Mouse (Mus musculus) liver, embryonic 15.5 days (tissue): ENCODE measurements around the gene Emc3. TPM values are rescaled to one million over a fixed set of nuclear protein-coding genes. Genes with fewer than 3 reads are reported as not detected.

Source experiments
- ATAC-seq: fragments of 200-750 bp; cut with Nextera tagmentation; 2 replicates; pipeline ENCODE4 v1.8.0; 2017; ENCODE audit warnings: moderate number of reproducible peaks, mild to moderate bottlenecking, moderate library complexity; ENCODE audit not compliant: insufficient read depth
- H3K27ac ChIP-seq: fragments of 300-500 bp; sonication (generic); replicated peaks from 2 replicates; pipeline ENCODE4 v1.5.1; 2015; ENCODE audit warnings: mild to moderate bottlenecking, inconsistent platforms
- H3K27me3 ChIP-seq: fragments of 300-500 bp; sonication (generic); 2 replicates; pipeline ENCODE4 v1.6.1; 2015; ENCODE audit warnings: mild to moderate bottlenecking, inconsistent platforms
- H3K36me3 ChIP-seq: fragments of 300-500 bp; sonication (generic); replicated peaks from 2 replicates; pipeline ENCODE4 v1.6.1; 2015; ENCODE audit warnings: moderate library complexity, mild to moderate bottlenecking, inconsistent platforms
- H3K4me1 ChIP-seq: fragments of 300-500 bp; sonication (generic); replicated peaks from 2 replicates; pipeline ENCODE4 v1.6.1; 2015; ENCODE audit warnings: inconsistent platforms
- H3K4me2 ChIP-seq: fragments of 300-500 bp; sonication (generic); 2 replicates; pipeline ENCODE4 v1.6.1; 2015; ENCODE audit warnings: moderate library complexity, mild to moderate bottlenecking, inconsistent platforms
- H3K4me3 ChIP-seq: fragments of 300-500 bp; sonication (generic); replicated peaks from 2 replicates; pipeline ENCODE4 v1.5.1; 2015; ENCODE audit warnings: mild to moderate bottlenecking, inconsistent platforms
- H3K9ac ChIP-seq: fragments of 300-500 bp; sonication (generic); 2 replicates; pipeline ENCODE4 v1.6.1; 2015; ENCODE audit warnings: moderate library complexity, mild to moderate bottlenecking, inconsistent platforms
- H3K9me3 ChIP-seq: fragments of 300-500 bp; sonication (generic); replicated peaks from 2 replicates; pipeline ENCODE4 v1.6.1; 2016; ENCODE audit warnings: inconsistent platforms
- WGBS: fragments of 180-500 bp; shearing (Covaris S2); methylation state at CpG from one replicate; pipeline ENCODE4 v1.1.7; 2015; ENCODE audit warnings: mixed read lengths; ENCODE audit not compliant: insufficient replicate concordance; 5-methylcytosine and 5-hydroxymethylcytosine counted together
- polyA plus RNA-seq: library from polyadenylated mRNA; unstranded; fragments of >200 nt; fragmentation: Nextera tagmentation; extraction: Ambion mirVana; gene quantifications from 2 replicates; pipeline ENCODE4 v1.2.1, GENCODE M21; 2015

Emc3 gene
- polyA plus RNA-seq: 40.9 and 41.2 TPM in 2 replicates

GRCm38 (mm10) chr6:113530932-113531839 is at the start of gene Emc3, which contains the start of gene Fancd2:
Emc3 (minus strand) TSS chr6:113531652.
Fancd2 (plus strand) TSS chr6:113531682.
- peak within 1 kb of the TSS; percentile 75 for H3K9ac ChIP-seq
- under 1% methylated on average over 47 of the region's 47 CpGs for WGBS
- H3K4me3 ChIP-seq: peak within 1 kb of the TSS; percentile 90
- no peaks in the 10 kb centered on the region for H3K27me3 ChIP-seq
- H3K4me2 ChIP-seq: peak within 1 kb of the TSS; percentile 77
- H3K9me3 ChIP-seq: no peaks in the 10 kb centered on the region
- peak; percentile 88 for ATAC-seq
- H3K36me3 ChIP-seq: peaks cover 21% of the 10 kb centered on the region
- H3K27ac ChIP-seq: peak within 1 kb of the TSS; percentile 83
- H3K4me1 ChIP-seq: peaks cover 25% of the 10 kb centered on the region

DNA sequence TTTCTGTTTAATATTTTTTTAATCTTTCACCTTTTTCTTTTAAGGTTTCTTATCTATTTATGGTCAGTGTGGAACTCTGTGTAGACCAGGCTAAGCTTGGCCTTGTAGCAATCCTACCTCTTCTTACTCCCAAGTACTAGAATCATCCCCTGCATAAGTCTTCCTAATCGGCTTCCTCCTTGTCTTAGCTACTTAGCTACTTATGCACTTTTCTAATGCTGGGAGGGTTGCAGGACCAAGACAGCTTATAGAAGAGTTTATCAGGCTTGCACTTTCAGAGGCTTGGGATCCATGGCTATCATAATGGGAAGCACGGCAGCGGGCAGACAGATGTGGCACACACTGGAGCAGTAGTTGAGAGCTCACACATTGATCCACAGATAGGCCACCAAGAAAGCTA is 47.9 kb upstream of the Emc3 start:
- Histone ChIP-seq H3K27ac (no peak overlapping the region), H3K4me3 (no peak overlapping the region), H3K4me2 (no peak overlapping the region), H3K9ac (no peak overlapping the region), H3K4me1 (no peaks in the 10 kb centered on the region), H3K9me3 (no peaks in the 10 kb centered on the region), H3K36me3 (peaks cover 64% of the 10 kb centered on the region), H3K27me3 (no peaks in the 10 kb centered on the region)
- WGBS: 83% methylated on average over 3 of the region's 3 CpGs
- no peak for ATAC-seq

GRCm38 (mm10) chr6:113576044-113576443 is 44.6 kb upstream of the Emc3 start:
- Histone ChIP-seq H3K27ac (no peak overlapping the region), H3K9ac (no peak overlapping the region), H3K4me2 (no peak overlapping the region), H3K4me3 (no peak overlapping the region), H3K4me1 (no peaks in the 10 kb centered on the region), H3K36me3 (peaks cover 66% of the 10 kb centered on the region), H3K9me3 (no peaks in the 10 kb centered on the region), H3K27me3 (no peaks in the 10 kb centered on the region)
- 88% methylated on average over 6 of the region's 6 CpGs for WGBS
- no peak for ATAC-seq

DNA sequence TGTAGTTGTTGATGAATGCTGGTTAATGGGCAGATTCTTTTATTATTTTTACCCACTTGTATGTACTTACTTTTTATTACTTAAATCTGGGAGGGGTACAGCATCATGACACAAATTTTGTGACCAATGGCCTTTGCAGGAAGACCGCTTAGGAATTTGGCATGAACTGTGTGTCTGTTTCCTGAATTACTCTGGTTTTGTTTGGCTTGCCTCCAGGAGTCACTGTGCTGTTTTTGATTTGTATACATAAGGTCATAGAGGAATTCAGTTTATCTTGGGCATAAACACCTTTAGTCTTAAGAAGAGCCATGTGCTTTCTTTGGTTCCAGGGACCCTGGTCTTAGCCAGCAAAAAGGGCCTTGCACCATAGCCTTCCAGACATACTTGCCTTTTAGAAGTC is 33.1 kb upstream of the Emc3 start:
- H3K9me3 ChIP-seq: no peaks in the 10 kb centered on the region
- ATAC-seq: no peak
- H3K36me3 ChIP-seq: peaks cover 83% of the 10 kb centered on the region
- no peak overlapping the region for H3K4me3 ChIP-seq
- no peaks in the 10 kb centered on the region for H3K27me3 ChIP-seq
- 82% methylated on average over 1 of the region's 1 CpGs for WGBS
- no peak overlapping the region for H3K27ac ChIP-seq
- no peaks in the 10 kb centered on the region for H3K4me1 ChIP-seq
- no peak overlapping the region for H3K9ac ChIP-seq
- H3K4me2 ChIP-seq: no peak overlapping the region

DNA sequence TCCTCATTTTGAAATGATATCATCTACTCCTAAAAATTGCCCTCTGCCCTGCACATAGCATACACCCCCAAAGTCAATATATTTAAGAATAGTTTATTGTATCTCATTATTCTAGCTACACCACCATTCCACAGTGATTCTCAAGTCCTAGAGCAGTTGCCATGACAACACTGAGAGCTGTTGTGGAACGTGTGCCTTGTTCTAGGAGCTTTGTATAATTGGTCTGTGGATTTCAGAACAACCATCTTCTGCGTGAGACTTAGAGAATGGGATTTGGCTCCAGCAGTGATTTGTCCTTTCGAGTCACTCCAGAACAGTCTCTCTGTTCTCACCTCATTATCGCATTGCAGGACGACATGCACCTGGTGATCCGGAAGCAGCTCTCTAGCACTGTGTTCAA is 28.3 kb upstream of the Emc3 start:
- Histone ChIP-seq H3K9me3 (no peaks in the 10 kb centered on the region), H3K27me3 (no peaks in the 10 kb centered on the region), H3K4me2 (no peak overlapping the region), H3K27ac (no peak overlapping the region), H3K4me3 (no peak overlapping the region), H3K4me1 (no peaks in the 10 kb centered on the region), H3K36me3 (peaks cover 70% of the 10 kb centered on the region), H3K9ac (no peak overlapping the region)
- ATAC-seq: no peak
- 81% methylated on average over 6 of the region's 6 CpGs for WGBS

DNA sequence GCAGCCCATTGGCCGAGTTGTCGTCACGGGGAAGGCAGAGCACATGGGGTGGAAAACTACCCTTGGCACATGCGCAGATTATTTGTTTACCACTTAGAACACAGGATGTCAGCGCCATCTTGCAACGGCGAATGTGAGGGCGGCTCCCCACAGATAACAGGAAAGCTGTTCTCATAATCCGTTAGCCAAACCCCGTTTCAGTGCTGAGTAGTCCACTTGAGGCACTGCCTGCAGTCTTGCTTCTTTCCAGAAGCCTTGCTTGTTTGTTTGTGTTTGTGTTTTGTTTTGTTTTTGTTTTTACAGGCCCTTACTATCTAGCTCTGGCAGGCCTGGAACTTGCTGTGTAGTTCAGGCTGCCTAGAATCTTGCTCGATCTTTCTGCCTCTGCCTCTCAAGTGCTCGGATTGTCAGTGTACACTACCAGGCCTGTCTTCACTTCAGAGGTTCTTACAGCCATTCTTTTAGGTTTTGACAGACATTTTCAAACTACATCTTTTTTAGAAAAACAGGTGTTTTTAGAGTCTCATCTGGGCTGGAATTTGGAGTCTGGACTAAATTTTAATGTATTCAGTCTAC is 12.5 kb upstream of the Emc3 start:
- peak; percentile 80 for ATAC-seq
- no peak overlapping the region for H3K4me2 ChIP-seq
- no peaks in the 10 kb centered on the region for H3K27me3 ChIP-seq
- no peak overlapping the region for H3K4me3 ChIP-seq
- H3K36me3 ChIP-seq: peaks cover 63% of the 10 kb centered on the region
- no peaks in the 10 kb centered on the region for H3K9me3 ChIP-seq
- peaks cover 4% of the 10 kb centered on the region; the same call in 1 of the 2 replicates for H3K4me1 ChIP-seq
- 57% methylated on average over 12 of the region's 12 CpGs for WGBS
- H3K9ac ChIP-seq: no peak overlapping the region
- 0 out of 2 replicates have a peak overlapping the region, but pooled peaks have one; percentile 9 for H3K27ac ChIP-seq

GRCm38 (mm10) chr6:113541610-113542009 is 10.2 kb upstream of the Emc3 start:
- Histone ChIP-seq H3K9me3 (no peaks in the 10 kb centered on the region), H3K27ac (no peak overlapping the region), H3K36me3 (peaks cover 61% of the 10 kb centered on the region), H3K4me1 (peaks cover 4% of the 10 kb centered on the region; the same call in 1 of the 2 replicates), H3K4me2 (no peak overlapping the region), H3K9ac (no peak overlapping the region), H3K27me3 (no peaks in the 10 kb centered on the region), H3K4me3 (no peak overlapping the region)
- WGBS: 74% methylated on average over 6 of the region's 6 CpGs
- no peak for ATAC-seq

GRCm38 (mm10) chr6:113534886-113535285 is 3.4 kb upstream of the Emc3 start:
- peaks cover 43% of the 10 kb centered on the region for H3K36me3 ChIP-seq
- no peak for ATAC-seq

GRCm38 (mm10) chr6:113531840-113532404 is 470 bp upstream of the Emc3 start:
- Histone ChIP-seq H3K4me2 (peak overlapping the region; percentile 77), H3K27me3 (no peaks in the 10 kb centered on the region), H3K27ac (peak overlapping the region; percentile 83), H3K9ac (peak overlapping the region; percentile 75), H3K36me3 (peaks cover 27% of the 10 kb centered on the region), H3K4me1 (peaks cover 25% of the 10 kb centered on the region), H3K4me3 (peak overlapping the region; percentile 90), H3K9me3 (no peaks in the 10 kb centered on the region)
- ATAC-seq: no peak
- WGBS: 3% methylated on average over 7 of the region's 7 CpGs

More at GRCm38 (mm10) chr6:113534886-113535285, 3.4 kb upstream of the Emc3 start:
- H3K4me3 ChIP-seq: no peak overlapping the region
- H3K9ac ChIP-seq: no peak overlapping the region
- 78% methylated on average over 7 of the region's 7 CpGs for WGBS
- H3K27ac ChIP-seq: no peak overlapping the region
- H3K27me3 ChIP-seq: no peaks in the 10 kb centered on the region
- no peaks in the 10 kb centered on the region for H3K9me3 ChIP-seq
- peaks cover 16% of the 10 kb centered on the region for H3K4me1 ChIP-seq
- no peak overlapping the region for H3K4me2 ChIP-seq

GRCm38 (mm10) chr6:113523420-113523819 is 8.0 kb downstream of the Emc3 start:
- Histone ChIP-seq H3K9ac (no peak overlapping the region), H3K27ac (no peak overlapping the region), H3K4me3 (no peak overlapping the region), H3K9me3 (no peaks in the 10 kb centered on the region), H3K27me3 (no peaks in the 10 kb centered on the region), H3K4me2 (no peak overlapping the region), H3K36me3 (peaks cover 66% of the 10 kb centered on the region), H3K4me1 (no peaks in the 10 kb centered on the region)
- ATAC-seq: no peak
- 76% methylated on average over 8 of the region's 8 CpGs for WGBS

DNA sequence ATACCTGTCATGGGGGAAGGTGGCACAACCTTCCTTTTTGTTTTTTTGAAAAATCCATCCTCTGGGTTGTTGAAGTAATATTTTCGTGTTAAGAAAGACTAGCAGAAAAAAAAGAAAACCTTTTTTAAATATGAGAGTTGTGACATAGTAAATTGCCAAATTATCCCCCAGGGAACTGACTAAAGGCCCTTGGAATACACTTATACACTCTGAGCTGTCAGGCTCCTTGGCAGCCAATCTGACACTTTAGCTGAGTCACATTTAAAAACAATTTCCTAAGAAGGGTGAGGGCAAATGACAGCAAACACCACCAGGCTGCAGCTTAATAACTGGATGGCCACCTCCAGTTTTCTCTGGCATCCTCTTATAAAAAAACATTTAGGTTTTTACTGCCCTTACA is 9.1 kb downstream of the Emc3 start:
- Histone ChIP-seq H3K9me3 (no peaks in the 10 kb centered on the region), H3K4me3 (no peak overlapping the region), H3K4me2 (no peak overlapping the region), H3K27me3 (no peaks in the 10 kb centered on the region), H3K27ac (no peak overlapping the region), H3K9ac (no peak overlapping the region), H3K36me3 (peaks cover 77% of the 10 kb centered on the region), H3K4me1 (no peaks in the 10 kb centered on the region)
- no peak for ATAC-seq
- 44% methylated on average over 1 of the region's 1 CpGs for WGBS
